Mouse (Mus musculus) heart, postnatal 0 days (tissue): ENCODE results near the gene Gzmg. TPM values are rescaled to one million over a fixed set of nuclear protein-coding genes. Genes with fewer than 3 reads are reported as not detected.
"Not testable (repeated sequence)": the region's sequence is repeated elsewhere in the genome, so short reads cannot be mapped to it uniquely, and the experiment has no call there.

ENCODE experiments used
- ATAC-seq: fragments of 200-750 bp; cut with Nextera tagmentation; 2 replicates; pipeline ENCODE4 v1.8.0; 2017; ENCODE audit warnings: low read depth, moderate number of reproducible peaks, moderate library complexity; ENCODE audit not compliant: insufficient read depth
- DNase-seq: peaks from one replicate; pipeline ENCODE4 v3.0.0-alpha.2; 2016; ENCODE audit warnings: low spot score
- H3K27ac ChIP-seq: fragments of 300-500 bp; sonication (generic); 2 replicates; pipeline ENCODE4 v1.5.1; 2014; ENCODE audit warnings: low read depth, mild to moderate bottlenecking
- H3K27me3 ChIP-seq: fragments of 300-500 bp; sonication (generic); 2 replicates; pipeline ENCODE4 v1.6.1; 2014; ENCODE audit warnings: low read length, mixed read lengths; ENCODE audit not compliant: control insufficient read depth, insufficient read depth
- H3K36me3 ChIP-seq: fragments of 300-500 bp; sonication (generic); replicated peaks from 2 replicates; pipeline ENCODE4 v1.6.1; 2014; ENCODE audit warnings: low read length, mixed read lengths; ENCODE audit not compliant: control insufficient read depth, insufficient read depth
- H3K4me1 ChIP-seq: fragments of 300-500 bp; sonication (generic); 2 replicates; pipeline ENCODE4 v1.6.1; 2014; ENCODE audit warnings: antibody characterized with exemption; ENCODE audit not compliant: control insufficient read depth, insufficient read depth
- H3K4me2 ChIP-seq: fragments of 300-500 bp; sonication (generic); 2 replicates; pipeline ENCODE4 v1.6.1; 2014; ENCODE audit warnings: low read depth, mild to moderate bottlenecking, low read length, moderate library complexity
- H3K4me3 ChIP-seq: fragments of 300-500 bp; sonication (generic); 2 replicates; pipeline ENCODE4 v1.5.1; 2014; ENCODE audit warnings: low read depth, low read length
- H3K9ac ChIP-seq: fragments of 300-500 bp; sonication (generic); replicated peaks from 2 replicates; pipeline ENCODE4 v1.6.1; 2014; ENCODE audit warnings: low read depth, low read length, mixed read lengths
- H3K9me3 ChIP-seq: fragments of 300-500 bp; sonication (generic); replicated peaks from 2 replicates; pipeline ENCODE4 v1.6.1; 2016; ENCODE audit warnings: low read length; ENCODE audit not compliant: control insufficient read depth
- CTCF ChIP-seq: IDR thresholded peaks from 2 replicates; pipeline ENCODE4 v1.5.1; 2016; ENCODE audit warnings: antibody characterized with exemption, control low read depth, low read depth
- EP300 ChIP-seq: IDR thresholded peaks from 2 replicates; pipeline ENCODE4 v1.6.1; 2016; ENCODE audit warnings: antibody characterized with exemption, low read depth
- WGBS: fragments of 180-500 bp; shearing (Covaris S2); extraction: QIAGEN DNeasy Blood & Tissue Kit; methylation state at CpG from one replicate; pipeline ENCODE4 v1.1.7; 2014; 5-methylcytosine and 5-hydroxymethylcytosine counted together
- polyA plus RNA-seq: library from polyadenylated mRNA; unstranded; fragments of >200 nt; fragmentation: Nextera tagmentation; extraction: Ambion mirVana; gene quantifications from 2 replicates; pipeline ENCODE4 v1.2.1, GENCODE M21; 2015
- total RNA-seq: library from RNA; depleted of rRNA; stranded (reverse); fragments of >200 nt; gene quantifications from 2 replicates; pipeline ENCODE4 v1.2.3, GENCODE M21; 2014; ENCODE audit warnings: low replicate concordance

Gzmg gene
- total and polyA plus RNA-seq, 2 experiments from 2014 or later: not detected

- not testable (repeated sequence) for H3K27ac ChIP-seq, H3K4me3 ChIP-seq, H3K4me1 ChIP-seq, H3K9ac ChIP-seq, ATAC-seq, H3K4me2 ChIP-seq, H3K36me3 ChIP-seq, H3K27me3 ChIP-seq, H3K9me3 ChIP-seq
- peak; percentile 9 for DNase-seq
- 21% methylated on average over 8 of the region's 8 CpGs for WGBS
- TF ChIP-seq CTCF: peak; percentile 52
These were observed 18.3 kb upstream of the Gzmg start for GRCm38 (mm10) chr14:56177651-56178050.

DNA sequence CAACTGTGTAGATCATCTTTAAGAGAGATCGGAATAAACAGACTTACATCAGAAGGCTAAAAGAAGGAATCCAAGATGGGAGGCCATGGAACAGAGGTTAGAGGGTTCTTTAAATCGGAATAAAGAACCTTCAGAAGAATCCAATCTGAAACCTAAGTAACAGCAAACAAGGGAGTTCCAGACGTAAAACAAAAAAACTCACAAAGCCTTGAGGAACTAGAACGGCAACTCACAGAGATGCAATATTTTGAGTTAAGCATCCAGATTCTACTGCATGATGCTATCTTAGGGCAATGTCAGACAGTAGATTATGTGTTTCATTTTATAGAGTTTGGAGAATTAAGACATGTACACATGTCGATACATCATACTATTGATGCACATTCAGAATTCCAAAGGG is 15.1 kb upstream of the Gzmg start, which contains the start of gene Gzmn:
Gzmn (minus strand) TSS at position 101 of the 400 bp plus-strand sequence.
- no peaks in the 10 kb centered on the region for H3K27me3 ChIP-seq
- H3K27ac ChIP-seq: no peak within 1 kb of the TSS
- H3K9me3 ChIP-seq: no peaks in the 10 kb centered on the region
- H3K36me3 ChIP-seq: no peaks in the 10 kb centered on the region
- H3K4me2 ChIP-seq: no peak within 1 kb of the TSS
- no peaks in the 10 kb centered on the region for H3K4me1 ChIP-seq
- no peak for ATAC-seq
- TF ChIP-seq EP300: no peak
- no peak for TF ChIP-seq CTCF
- H3K9ac ChIP-seq: no peak within 1 kb of the TSS
- no peak within 1 kb of the TSS for H3K4me3 ChIP-seq
- DNase-seq: no peak
- WGBS: 79% methylated on average over 5 of the region's 5 CpGs

- Histone ChIP-seq H3K4me1 (no peaks in the 10 kb centered on the region), H3K4me2 (no peak overlapping the region), H3K4me3 (no peak overlapping the region), H3K9ac (no peak overlapping the region), H3K27me3 (no peaks in the 10 kb centered on the region), H3K9me3 (no peaks in the 10 kb centered on the region), H3K36me3 (no peaks in the 10 kb centered on the region), H3K27ac (no peak overlapping the region)
- WGBS: 87% methylated on average over 6 of the region's 6 CpGs
- DNase-seq (no peak), ATAC-seq (no peak)
- no peak for TF ChIP-seq EP300
These were observed 14.0 kb upstream of the Gzmg start for GRCm38 (mm10) chr14:56173396-56173795.

GRCm38 (mm10) chr14:56172744-56173143 is 13.4 kb upstream of the Gzmg start:
- 83% methylated on average over 5 of the region's 5 CpGs for WGBS
- TF ChIP-seq EP300 (no peak), CTCF (no peak)

GRCm38 (mm10) chr14:56168009-56168408 is 8.6 kb upstream of the Gzmg start:
- TF ChIP-seq EP300 (no peak), CTCF (no peak)
- 52% methylated on average over 6 of the region's 6 CpGs for WGBS
- Histone ChIP-seq H3K4me1 (no peaks in the 10 kb centered on the region), H3K9ac (no peak overlapping the region), H3K4me2 (no peak overlapping the region), H3K4me3 (no peak overlapping the region), H3K27ac (no peak overlapping the region), H3K36me3 (no peaks in the 10 kb centered on the region), H3K9me3 (no peaks in the 10 kb centered on the region), H3K27me3 (no peaks in the 10 kb centered on the region)
- DNase-seq: no peak
- no peak for ATAC-seq

More at GRCm38 (mm10) chr14:56172744-56173143, 13.4 kb upstream of the Gzmg start:
- H3K9ac ChIP-seq: no peak overlapping the region
- no peak overlapping the region for H3K27ac ChIP-seq
- no peaks in the 10 kb centered on the region for H3K4me1 ChIP-seq
- no peak for ATAC-seq
- no peaks in the 10 kb centered on the region for H3K36me3 ChIP-seq
- H3K4me2 ChIP-seq: no peak overlapping the region
- H3K4me3 ChIP-seq: no peak overlapping the region
- no peaks in the 10 kb centered on the region for H3K27me3 ChIP-seq
- no peak for DNase-seq
- H3K9me3 ChIP-seq: no peaks in the 10 kb centered on the region

DNA sequence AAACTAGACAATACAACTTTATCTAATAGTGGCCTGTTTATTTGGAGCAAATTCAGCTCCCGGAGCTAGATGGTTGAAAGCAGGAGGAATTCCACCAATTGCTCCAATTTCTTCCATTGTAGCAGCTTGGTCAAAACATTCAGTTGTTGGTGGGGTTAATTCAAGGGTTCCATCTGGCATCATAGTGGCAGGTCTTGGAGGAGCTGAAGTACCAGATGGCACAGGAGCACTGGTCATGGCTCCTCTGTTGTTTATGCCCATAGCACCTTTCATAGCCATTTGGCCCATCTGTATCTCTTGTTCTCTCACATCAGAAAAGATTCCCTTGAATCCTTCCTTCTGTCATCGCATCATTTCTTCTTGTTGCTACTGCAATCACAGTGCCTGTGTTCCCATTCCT is 2.7 kb upstream of the Gzmg start:
- H3K27ac ChIP-seq: no peak overlapping the region
- no peaks in the 10 kb centered on the region for H3K9me3 ChIP-seq
- H3K9ac ChIP-seq: no peak overlapping the region
- H3K27me3 ChIP-seq: no peaks in the 10 kb centered on the region
- ATAC-seq (no peak), DNase-seq (no peak)
- no peaks in the 10 kb centered on the region for H3K4me1 ChIP-seq
- no peak overlapping the region for H3K4me2 ChIP-seq
- WGBS: 65% methylated on average over 2 of the region's 2 CpGs
- H3K36me3 ChIP-seq: no peaks in the 10 kb centered on the region
- H3K4me3 ChIP-seq: no peak overlapping the region
- TF ChIP-seq EP300: no peak
- no peak for TF ChIP-seq CTCF
